Mouse (Mus musculus) adrenal gland, adult 2 months (tissue): Measurements from ENCODE around the gene Ankrd34b. TPM values are rescaled to one million over a fixed set of nuclear protein-coding genes. Genes with fewer than 3 reads are reported as not detected.
A peak's percentile ranks its signal among the peaks of the same experiment; 100 is the strongest.

Source experiments
- DNase-seq: peaks from one replicate; pipeline ENCODE4 v3.0.0; 2021
- long read RNA-seq: library from polyadenylated mRNA; stranded (forward); transcript quantifications from one replicate; pipeline ENCODE4 v2.0.0, GENCODE M21; 2021
- polyA plus RNA-seq: library from polyadenylated mRNA; depleted of rRNA; stranded (reverse); fragments of >200 nt; gene quantifications from 2 replicates; pipeline ENCODE4 v1.2.3, GENCODE M21; 2012; rRNA removed
- total RNA-seq, 2 experiments: library from RNA; stranded (reverse); gene quantifications; 2 replicates each; pipeline ENCODE4 v1.2.3; 2021

The Ankrd34b gene
- total RNA-seq (1 to 10 TPM; 1.2 to 1.4 TPM), polyA plus RNA-seq (0.25 and 0.38 TPM in 2 replicates)
- long read RNA-seq = 0 reads

- DNase-seq = peak; percentile 66
These were observed at the start of gene Ankrd34b for GRCm38 (mm10) chr13:92425758-92426264. TSS of gene Ankrd34b (plus strand) at chr13:92425896.

- no peak for DNase-seq
These were observed 38.3 kb upstream of the Ankrd34b start for GRCm38 (mm10) chr13:92387367-92387766.

- DNase-seq = no peak
These were observed 32.5 kb upstream of the Ankrd34b start for GRCm38 (mm10) chr13:92393047-92393661.

GRCm38 (mm10) chr13:92398491-92399384, 27.0 kb upstream of the Ankrd34b start:
- DNase-seq = peak; percentile 26

GRCm38 (mm10) chr13:92402063-92402462, 23.6 kb upstream of the Ankrd34b start:
- no peak for DNase-seq

- no peak for DNase-seq
These were observed 22.2 kb upstream of the Ankrd34b start for GRCm38 (mm10) chr13:92403496-92403895.

- DNase-seq = peak; percentile 54
These were observed 15.2 kb upstream of the Ankrd34b start for GRCm38 (mm10) chr13:92410486-92410885.

GRCm38 (mm10) chr13:92419630-92420029, 6.1 kb upstream of the Ankrd34b start:
- no peak for DNase-seq

GRCm38 (mm10) chr13:92423711-92424110, 2.0 kb upstream of the Ankrd34b start:
- no peak for DNase-seq

GRCm38 (mm10) chr13:92426294-92427051, 777 bp downstream of the Ankrd34b start:
- DNase-seq = peak; percentile 21

GRCm38 (mm10) chr13:92427351-92427855, 1.7 kb downstream of the Ankrd34b start:
- DNase-seq = no peak

GRCm38 (mm10) chr13:92438656-92439055, 13.0 kb downstream of the Ankrd34b start:
- no peak for DNase-seq

- no peak for DNase-seq
These were observed 14.6 kb downstream of the Ankrd34b start for GRCm38 (mm10) chr13:92440286-92440685.

- DNase-seq = no peak
These were observed 21.2 kb downstream of the Ankrd34b start for GRCm38 (mm10) chr13:92446872-92447271.

- no peak for DNase-seq
These were observed 39.0 kb downstream of the Ankrd34b start for GRCm38 (mm10) chr13:92464698-92465097.

- DNase-seq = no peak
These were observed 42.2 kb downstream of the Ankrd34b start for GRCm38 (mm10) chr13:92467891-92468290.

GRCm38 (mm10) chr13:92469381-92469780, 43.7 kb downstream of the Ankrd34b start:
- DNase-seq = no peak

- no peak for DNase-seq
These were observed 44.5 kb downstream of the Ankrd34b start for GRCm38 (mm10) chr13:92470151-92470550.

GRCm38 (mm10) chr13:92483348-92483747, 57.7 kb downstream of the Ankrd34b start:
- peak; percentile 33 for DNase-seq

GRCm38 (mm10) chr13:92483852-92484463, 58.3 kb downstream of the Ankrd34b start, which contains the start of gene Fam151b:
TSS of gene Fam151b (minus strand) at chr13:92484015.
- peak; percentile 95 for DNase-seq

GRCm38 (mm10) chr13:92490817-92491216, 65.1 kb downstream of the Ankrd34b start:
- DNase-seq = peak; percentile 14
